Mouse (Mus musculus) retina, postnatal 7 days (tissue): Measurements from ENCODE around the gene Gm20509.
"Not testable (repeated sequence)": the region's sequence is repeated elsewhere in the genome, so short reads cannot be mapped to it uniquely, and the experiment has no call there.

Experiments
- DNase-seq: peaks from one replicate; pipeline ENCODE4 v3.0.0-alpha.2; 2012; ENCODE audit warnings: low read depth, low spot score

The Gm20509 gene

GRCm38 (mm10) chr9:73102181-73102580 is at the start of gene Gm20509:
Gene Gm20509, plus strand, starts transcription at chr9:73102470.
- DNase-seq, result no peak

- DNase-seq, result no peak
These were observed 46.8 kb upstream of the Gm20509 start for GRCm38 (mm10) chr9:73055441-73055911.

GRCm38 (mm10) chr9:73059224-73059623 is 43.0 kb upstream of the Gm20509 start:
- DNase-seq, result no peak

GRCm38 (mm10) chr9:73063621-73064290 is 38.5 kb upstream of the Gm20509 start:
- no peak for DNase-seq

- no peak for DNase-seq
These were observed 35.2 kb upstream of the Gm20509 start for GRCm38 (mm10) chr9:73067086-73067485.

GRCm38 (mm10) chr9:73068230-73068679 is 34.0 kb upstream of the Gm20509 start:
- no peak for DNase-seq

- DNase-seq, result no peak
These were observed 33.6 kb upstream of the Gm20509 start for GRCm38 (mm10) chr9:73068688-73069087.

- no peak for DNase-seq
These were observed 31.2 kb upstream of the Gm20509 start for GRCm38 (mm10) chr9:73070971-73071659.

- no peak for DNase-seq
These were observed 29.8 kb upstream of the Gm20509 start for GRCm38 (mm10) chr9:73072426-73072825.

GRCm38 (mm10) chr9:73073169-73073568 is 29.1 kb upstream of the Gm20509 start:
- DNase-seq, result no peak

GRCm38 (mm10) chr9:73079349-73079748 is 22.9 kb upstream of the Gm20509 start:
- DNase-seq, result not testable (repeated sequence)

GRCm38 (mm10) chr9:73079801-73080325 is 22.4 kb upstream of the Gm20509 start:
- DNase-seq, result no peak

GRCm38 (mm10) chr9:73082291-73083000 is 19.8 kb upstream of the Gm20509 start:
- no peak for DNase-seq

- no peak for DNase-seq
These were observed 18.3 kb upstream of the Gm20509 start for GRCm38 (mm10) chr9:73083956-73084355.

- no peak for DNase-seq
These were observed 16.4 kb upstream of the Gm20509 start for GRCm38 (mm10) chr9:73085845-73086244.

- DNase-seq, result no peak
These were observed 15.1 kb upstream of the Gm20509 start for GRCm38 (mm10) chr9:73087121-73087520.

- no peak for DNase-seq
These were observed 14.7 kb upstream of the Gm20509 start for GRCm38 (mm10) chr9:73087581-73087980.

GRCm38 (mm10) chr9:73089222-73089920 is 12.9 kb upstream of the Gm20509 start:
- DNase-seq, result no peak

GRCm38 (mm10) chr9:73090121-73090520 is 12.1 kb upstream of the Gm20509 start:
- no peak for DNase-seq

- peak; percentile 58 for DNase-seq
These were observed 10.5 kb upstream of the Gm20509 start for GRCm38 (mm10) chr9:73091747-73092146.

- DNase-seq, result no peak
These were observed 7.7 kb upstream of the Gm20509 start for GRCm38 (mm10) chr9:73094580-73094979.
